Mouse (Mus musculus): ENCODE data around the gene Plbd1. TPM values are rescaled to one million over a fixed set of nuclear protein-coding genes. Genes with fewer than 3 reads are reported as not detected.

Gene Plbd1
- polyA plus RNA-seq, 1 experiment from 2014 or later, result 2.9 TPM

DNA sequence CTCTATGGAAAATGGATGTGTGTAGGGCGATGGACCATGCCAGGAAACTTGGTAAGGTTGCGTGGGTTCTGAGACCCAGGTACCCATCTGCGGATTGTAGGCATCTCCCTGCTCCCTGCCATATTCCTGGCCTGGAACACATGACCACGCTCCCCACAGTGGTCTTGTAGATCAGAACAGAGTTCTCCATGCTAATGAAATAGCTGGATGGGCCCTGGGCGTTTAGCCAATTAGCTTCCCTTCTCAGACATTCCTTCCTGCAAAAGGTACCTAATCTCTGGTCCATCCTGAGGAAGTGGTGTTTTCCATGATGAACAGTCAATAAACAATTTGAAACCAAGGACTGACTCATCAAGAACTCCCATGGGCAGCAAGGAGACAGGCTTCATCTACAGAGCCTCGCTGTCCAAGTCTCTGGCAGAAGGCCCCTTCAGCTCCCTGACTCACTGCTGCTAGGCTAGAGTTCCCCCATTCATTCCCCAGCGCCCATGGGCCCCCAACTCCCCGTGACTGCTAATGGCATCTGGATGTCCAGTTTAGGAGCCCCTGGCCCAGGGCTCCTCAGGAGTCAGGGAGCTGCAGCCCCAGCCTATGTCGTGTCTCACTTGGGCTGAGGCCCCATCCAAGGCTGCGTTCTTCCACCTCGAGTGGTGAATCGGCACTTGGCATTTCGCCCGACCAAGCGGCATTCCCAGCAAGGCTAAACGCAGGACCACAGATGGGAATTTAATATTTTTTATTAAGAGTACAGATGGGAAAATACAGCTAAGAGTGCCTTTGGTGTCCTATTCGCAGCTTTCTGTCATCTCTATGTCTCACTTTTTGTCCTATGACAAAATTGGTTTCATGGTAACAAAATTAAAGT, 50.1 kb downstream of the Plbd1 start:
- H3K27ac ChIP-seq, result no peak overlapping the region
- H3K36me3 ChIP-seq (replicated peaks; ENCODE audit: control insufficient read depth, insufficient read depth), result peaks cover 49% of the 10 kb centered on the region
- no peaks in the 10 kb centered on the region for H3K27me3 ChIP-seq (ENCODE audit: control insufficient read depth, insufficient read depth, low read length)
- no peak overlapping the region for H3K4me3 ChIP-seq (replicated peaks; ENCODE audit: low read length)
- no peak overlapping the region for H3K9ac ChIP-seq
- 89% methylated on average over 17 of the region's 17 CpGs for WGBS
- DNase-seq (ENCODE audit: low spot score), result no peak
- peaks cover 4% of the 10 kb centered on the region; the same call in 1 of the 2 replicates for H3K9me3 ChIP-seq (ENCODE audit: control insufficient read depth, low read length)
- H3K4me1 ChIP-seq (replicated peaks; ENCODE audit: control insufficient read depth, insufficient read depth, low read length), result no peaks in the 10 kb centered on the region
- ATAC-seq (ENCODE audit: low FRiP score), result no peak
- H3K4me2 ChIP-seq (replicated peaks), result no peak overlapping the region

DNA sequence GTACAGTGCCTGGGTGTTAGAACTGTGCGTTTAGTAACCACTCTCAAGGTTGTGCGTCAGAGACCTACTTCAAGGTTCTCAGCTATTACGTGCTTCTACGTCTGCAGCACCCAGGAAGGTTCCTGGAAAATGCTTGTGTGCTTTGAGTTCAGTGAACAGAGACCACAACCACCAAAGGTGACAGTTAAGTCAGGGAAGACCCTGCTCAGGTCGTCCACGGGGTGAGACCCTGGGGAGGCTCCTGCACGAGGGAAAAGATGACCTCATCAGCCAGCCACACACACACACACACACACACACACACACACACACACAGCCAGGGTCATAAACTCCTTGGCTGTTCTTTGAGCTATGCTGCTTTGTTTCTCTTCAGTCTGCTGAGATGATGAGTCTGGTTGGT, 59.1 kb downstream of the Plbd1 start:
- no peak for DNase-seq (ENCODE audit: low spot score)
- Histone ChIP-seq H3K4me3 (replicated peaks; ENCODE audit: low read length) (no peak overlapping the region), H3K36me3 (replicated peaks; ENCODE audit: control insufficient read depth, insufficient read depth) (peaks cover 93% of the 10 kb centered on the region), H3K4me1 (replicated peaks; ENCODE audit: control insufficient read depth, insufficient read depth, low read length) (no peaks in the 10 kb centered on the region), H3K27ac (no peak overlapping the region), H3K27me3 (ENCODE audit: control insufficient read depth, insufficient read depth, low read length) (no peaks in the 10 kb centered on the region), H3K9ac (no peak overlapping the region), H3K4me2 (replicated peaks) (no peak overlapping the region), H3K9me3 (ENCODE audit: control insufficient read depth, low read length) (no peaks in the 10 kb centered on the region)
- 86% methylated on average over 7 of the region's 7 CpGs for WGBS
- ATAC-seq (ENCODE audit: low FRiP score), result no peak

GRCm38 (mm10) chr6:136594541-136594940, 67.2 kb downstream of the Plbd1 start:
- no peak overlapping the region for H3K4me2 ChIP-seq (replicated peaks)
- peaks cover 76% of the 10 kb centered on the region for H3K36me3 ChIP-seq (replicated peaks; ENCODE audit: control insufficient read depth, insufficient read depth)
- no peak for ATAC-seq (ENCODE audit: low FRiP score)
- H3K4me3 ChIP-seq (replicated peaks; ENCODE audit: low read length), result no peak overlapping the region
- WGBS, result 84% methylated on average over 4 of the region's 4 CpGs
- DNase-seq (ENCODE audit: low spot score), result no peak
- no peaks in the 10 kb centered on the region for H3K27me3 ChIP-seq (ENCODE audit: control insufficient read depth, insufficient read depth, low read length)
- H3K9ac ChIP-seq, result no peak overlapping the region
- no peak overlapping the region for H3K27ac ChIP-seq
- H3K9me3 ChIP-seq (ENCODE audit: control insufficient read depth, low read length), result no peaks in the 10 kb centered on the region
- no peaks in the 10 kb centered on the region for H3K4me1 ChIP-seq (replicated peaks; ENCODE audit: control insufficient read depth, insufficient read depth, low read length)

- no peak overlapping the region for H3K4me2 ChIP-seq (replicated peaks)
- DNase-seq (ENCODE audit: low spot score), result no peak
- WGBS, result 75% methylated on average over 4 of the region's 4 CpGs
Observed at GRCm38 (mm10) chr6:136590739-136591138, 71.0 kb downstream of the Plbd1 start.

GRCm38 (mm10) chr6:136566002-136566401, 95.7 kb downstream of the Plbd1 start:
- DNase-seq (ENCODE audit: low spot score) (no peak), ATAC-seq (ENCODE audit: low FRiP score) (no peak)
- H3K4me1 ChIP-seq (replicated peaks; ENCODE audit: control insufficient read depth, insufficient read depth, low read length), result no peaks in the 10 kb centered on the region
- H3K4me2 ChIP-seq (replicated peaks), result no peak overlapping the region
- peaks cover 15% of the 10 kb centered on the region for H3K9me3 ChIP-seq (ENCODE audit: control insufficient read depth, low read length)
- H3K36me3 ChIP-seq (replicated peaks; ENCODE audit: control insufficient read depth, insufficient read depth), result peaks cover 81% of the 10 kb centered on the region
- WGBS, result 89% methylated on average over 5 of the region's 5 CpGs
- no peak overlapping the region for H3K4me3 ChIP-seq (replicated peaks; ENCODE audit: low read length)
- H3K27ac ChIP-seq, result no peak overlapping the region
- no peaks in the 10 kb centered on the region for H3K27me3 ChIP-seq (ENCODE audit: control insufficient read depth, insufficient read depth, low read length)
- no peak overlapping the region for H3K9ac ChIP-seq

More at GRCm38 (mm10) chr6:136590739-136591138, 71.0 kb downstream of the Plbd1 start:
- H3K9ac ChIP-seq, result no peak overlapping the region
- ATAC-seq (ENCODE audit: low FRiP score), result no peak
- H3K9me3 ChIP-seq (ENCODE audit: control insufficient read depth, low read length), result no peaks in the 10 kb centered on the region
- H3K27ac ChIP-seq, result no peak overlapping the region
- H3K4me3 ChIP-seq (replicated peaks; ENCODE audit: low read length), result no peak overlapping the region
- no peaks in the 10 kb centered on the region for H3K4me1 ChIP-seq (replicated peaks; ENCODE audit: control insufficient read depth, insufficient read depth, low read length)
- H3K27me3 ChIP-seq (ENCODE audit: control insufficient read depth, insufficient read depth, low read length), result no peaks in the 10 kb centered on the region
- H3K36me3 ChIP-seq (replicated peaks; ENCODE audit: control insufficient read depth, insufficient read depth), result peaks cover 75% of the 10 kb centered on the region

Other genes starting within 250 kb of the Plbd1 start
- not detected in 2 replicates for gene E330021D16Rik, start 246.4 kb downstream of the Plbd1 start, polyA plus RNA-seq (2014; fragmentation: Nextera tagmentation; extraction: Ambion mirVana)
- gene Atf7ip, start 155.8 kb downstream of the Plbd1 start, polyA plus RNA-seq (2014; fragmentation: Nextera tagmentation; extraction: Ambion mirVana), result 42.8 and 49.7 TPM in 2 replicates
- 0.05 TPM in 2 replicates for gene Gucy2c, start 119.8 kb upstream of the Plbd1 start, polyA plus RNA-seq (2014; fragmentation: Nextera tagmentation; extraction: Ambion mirVana)
- gene Hist4h4, start 142.5 kb upstream of the Plbd1 start, polyA plus RNA-seq (2014; fragmentation: Nextera tagmentation; extraction: Ambion mirVana), result 0.43 and 0.78 TPM in 2 replicates
- 93.6 and 112 TPM in 2 replicates for gene H2afj, start 146.3 kb upstream of the Plbd1 start, polyA plus RNA-seq (2014; fragmentation: Nextera tagmentation; extraction: Ambion mirVana)
- gene BC049715, start 165.7 kb upstream of the Plbd1 start, polyA plus RNA-seq (2014; fragmentation: Nextera tagmentation; extraction: Ambion mirVana), result 1.4 and 2.0 TPM in 2 replicates
- gene Wbp11, start 166.3 kb upstream of the Plbd1 start, polyA plus RNA-seq (2014; fragmentation: Nextera tagmentation; extraction: Ambion mirVana), result 74.7 and 77.5 TPM in 2 replicates
- gene Smco3, start 173.5 kb upstream of the Plbd1 start, polyA plus RNA-seq (2014; fragmentation: Nextera tagmentation; extraction: Ambion mirVana), result 1.8 and 1.9 TPM in 2 replicates
- 0.10 and 0.21 TPM in 2 replicates for gene Art4, start 195.8 kb upstream of the Plbd1 start, polyA plus RNA-seq (2014; fragmentation: Nextera tagmentation; extraction: Ambion mirVana)
- 9.2 and 11.7 TPM in 2 replicates for gene Mgp, start 213.9 kb upstream of the Plbd1 start, polyA plus RNA-seq (2014; fragmentation: Nextera tagmentation; extraction: Ambion mirVana)